Mouse (Mus musculus) cerebellum, adult 11 months (tissue): ENCODE measurements at regions not wholly inside any gene's neighbourhood (a gene's known extent, or its start where the extent isn't known, plus 50 kb on each side); places are given as distances from the start of the nearest gene placed in this dataset.

Experiments
- DNase-seq: peaks from one replicate; pipeline ENCODE4 v3.0.0; 2022

DNA sequence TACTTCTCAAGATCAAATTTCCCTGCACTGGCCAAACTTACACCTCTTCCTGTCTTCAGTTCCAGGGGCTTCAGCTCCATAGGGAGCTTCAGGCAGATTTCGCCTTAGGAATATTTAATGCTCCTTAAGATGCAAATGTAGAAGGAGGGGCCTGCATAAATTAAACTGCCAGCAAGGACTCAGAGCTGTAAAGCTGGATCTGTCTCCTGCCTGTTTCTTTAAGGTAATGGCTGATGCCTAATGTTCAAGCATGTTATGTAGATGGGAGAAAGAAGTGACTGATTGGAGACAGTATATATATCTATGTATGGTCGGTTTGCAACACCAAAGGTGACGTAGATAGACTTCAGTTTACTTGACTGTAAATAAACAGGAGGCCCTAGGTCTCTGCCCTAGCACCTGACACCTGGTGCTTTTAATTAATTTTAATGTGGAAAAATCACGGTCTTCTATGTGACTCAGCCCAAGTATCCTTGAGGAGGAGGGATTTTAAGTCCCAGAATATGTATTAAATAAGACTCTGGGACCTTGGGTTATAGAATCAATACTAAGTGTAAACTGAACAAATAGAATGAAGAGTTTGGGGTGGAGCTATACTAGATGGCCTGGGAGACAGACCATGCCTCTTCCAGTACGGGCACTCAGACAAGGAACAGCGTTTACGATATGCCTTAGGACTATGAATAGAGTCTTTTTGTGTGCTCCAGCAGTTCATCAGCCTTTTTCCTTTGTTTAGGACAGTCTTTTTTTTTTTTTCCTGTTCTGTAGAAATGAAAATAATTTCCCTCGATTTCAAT is 651.7 kb upstream of the Lmcd1 start:
- DNase-seq = no peak

DNA sequence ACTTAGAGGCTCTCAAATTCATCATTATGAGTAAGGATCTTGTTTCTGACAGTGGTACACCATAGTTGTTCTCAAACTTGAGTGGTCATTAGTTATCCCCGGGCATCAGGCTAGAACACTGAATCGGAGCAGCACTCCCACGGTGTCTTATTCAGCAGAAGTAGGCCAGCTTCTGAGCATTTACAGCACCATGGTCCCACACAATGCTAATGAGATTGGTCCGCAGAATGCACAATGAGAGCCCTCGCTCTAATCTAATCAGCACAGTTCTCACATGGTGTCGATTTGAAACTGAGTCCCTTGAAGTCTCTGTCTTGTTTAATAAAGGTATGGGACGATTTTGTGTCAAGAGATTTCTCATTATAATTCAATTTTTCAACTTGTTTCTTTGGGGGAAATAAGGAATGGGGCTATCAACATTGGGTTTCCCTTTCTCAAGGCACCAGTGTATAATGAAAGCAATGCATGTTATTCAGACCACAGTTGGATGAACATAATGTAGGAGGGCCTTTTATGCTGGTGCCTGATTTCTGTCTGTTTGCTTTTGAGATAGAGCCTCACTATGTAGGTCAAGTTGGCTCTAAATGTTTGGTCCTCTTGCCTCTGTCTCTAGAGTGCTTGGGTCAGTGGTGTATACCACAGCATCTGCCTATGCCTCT is 650.9 kb upstream of the Lmcd1 start:
- no peak for DNase-seq

DNA sequence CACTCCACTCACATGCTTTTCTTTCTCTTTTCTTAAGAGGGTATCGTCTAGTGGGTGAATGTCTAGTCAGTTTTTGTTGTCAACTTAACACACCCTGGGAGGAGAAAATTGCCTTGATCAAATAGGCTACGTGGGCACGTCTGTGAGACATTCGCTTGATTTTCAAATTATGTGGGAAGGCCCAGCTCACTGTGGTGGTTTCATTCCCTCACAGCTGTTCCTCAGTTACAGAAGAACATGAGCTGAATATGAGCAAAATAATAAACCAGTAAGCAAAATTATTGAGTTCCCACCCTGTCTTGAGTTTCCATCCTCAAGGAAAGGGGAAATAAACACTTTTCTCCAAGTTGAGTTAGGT is 650.4 kb upstream of the Lmcd1 start:
- no peak for DNase-seq

DNA sequence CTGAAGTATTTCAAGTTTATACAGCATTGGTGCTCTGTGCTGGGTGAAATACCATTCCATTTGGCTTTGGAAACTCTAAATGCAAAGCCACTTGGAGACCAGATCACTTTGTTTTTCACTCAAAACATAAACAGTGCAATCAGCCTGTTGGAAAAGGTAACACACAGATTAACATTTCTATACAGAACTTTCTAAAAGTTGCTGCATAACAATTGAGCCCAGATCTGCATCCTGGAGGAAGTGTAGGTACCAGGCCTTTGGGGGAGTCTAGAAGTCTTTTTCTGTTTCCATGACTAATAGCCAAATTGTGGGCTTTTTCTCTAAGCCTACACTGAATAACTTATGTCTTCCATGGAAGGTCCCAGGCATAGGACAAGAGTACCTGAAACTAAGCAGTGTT is 648.1 kb upstream of the Lmcd1 start:
- DNase-seq = no peak

DNA sequence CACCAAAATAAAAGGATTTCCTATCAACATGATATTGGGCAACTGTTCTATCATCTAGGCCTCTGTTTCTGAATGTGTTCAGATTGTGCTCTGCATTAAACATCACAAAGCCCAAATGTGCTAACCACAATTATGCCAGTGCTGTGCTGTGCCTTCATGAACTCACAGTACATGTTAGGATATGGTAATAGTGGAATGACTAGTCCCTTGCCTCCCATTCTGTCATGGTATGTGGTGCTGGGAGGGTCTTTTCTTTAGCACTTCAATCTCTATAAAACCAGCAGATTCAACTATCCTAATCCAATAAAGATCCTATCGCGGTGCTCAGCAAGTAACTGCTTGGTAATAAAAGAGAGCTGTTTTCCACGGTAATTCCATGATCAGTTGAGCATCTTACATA is 620.8 kb upstream of the Lmcd1 start:
- no peak for DNase-seq

DNA sequence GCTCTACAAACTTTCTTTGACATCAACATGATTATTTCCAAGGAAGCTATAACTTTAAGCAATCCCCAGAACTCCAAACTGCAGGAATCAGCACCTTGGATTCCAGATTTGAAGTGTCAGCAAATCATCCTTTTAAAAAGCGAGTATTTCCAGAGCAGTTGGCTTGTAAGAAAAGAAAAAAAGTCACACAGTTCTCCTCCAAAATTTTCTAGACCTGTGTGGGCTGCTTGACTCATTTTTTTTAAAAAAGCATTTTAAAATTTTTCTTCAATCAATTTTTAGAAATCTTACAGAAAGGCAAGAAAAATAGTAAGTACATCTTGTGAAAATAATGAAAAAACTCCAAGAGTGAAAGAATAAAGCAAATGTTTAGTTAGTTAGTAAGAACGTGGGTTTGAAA is 613.6 kb upstream of the Lmcd1 start:
- no peak for DNase-seq

DNA sequence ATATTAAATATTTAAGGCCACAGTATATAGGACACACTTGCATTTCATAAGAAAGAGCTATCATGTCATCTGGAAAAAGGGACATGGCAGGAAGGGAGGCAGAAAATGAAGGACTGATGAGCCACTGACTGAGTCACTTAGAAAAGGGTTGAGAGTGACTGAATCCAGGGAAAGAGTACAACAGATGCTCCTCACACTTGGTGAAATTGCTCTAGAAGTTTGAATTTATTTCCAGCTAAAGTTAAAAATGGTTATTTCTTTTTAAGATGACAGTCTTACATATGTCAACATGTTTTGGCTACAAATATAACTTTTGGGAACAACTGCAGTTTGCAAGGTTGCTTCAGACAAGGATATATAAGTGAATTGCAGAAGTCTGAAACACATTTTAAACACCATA is 609.0 kb upstream of the Lmcd1 start:
- no peak for DNase-seq

DNA sequence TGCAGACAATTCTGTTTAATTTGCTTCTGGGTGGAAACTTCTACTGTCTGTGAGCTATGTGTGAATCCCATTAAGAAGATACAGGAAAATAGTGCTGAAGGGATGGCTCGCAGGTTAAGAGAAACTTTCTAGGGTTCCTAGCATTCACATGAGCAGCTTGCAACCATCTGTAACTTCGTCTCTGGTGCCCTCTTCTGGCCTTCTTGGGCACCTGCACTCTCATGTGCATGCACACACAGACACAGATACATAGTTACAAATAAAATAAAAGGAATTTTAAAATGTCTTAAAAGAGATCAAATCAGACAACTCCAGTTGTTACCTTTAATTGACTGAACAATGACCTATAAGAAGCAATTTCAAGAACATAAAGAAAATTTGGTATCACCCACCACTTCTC is 588.6 kb upstream of the Lmcd1 start:
- no peak for DNase-seq

DNA sequence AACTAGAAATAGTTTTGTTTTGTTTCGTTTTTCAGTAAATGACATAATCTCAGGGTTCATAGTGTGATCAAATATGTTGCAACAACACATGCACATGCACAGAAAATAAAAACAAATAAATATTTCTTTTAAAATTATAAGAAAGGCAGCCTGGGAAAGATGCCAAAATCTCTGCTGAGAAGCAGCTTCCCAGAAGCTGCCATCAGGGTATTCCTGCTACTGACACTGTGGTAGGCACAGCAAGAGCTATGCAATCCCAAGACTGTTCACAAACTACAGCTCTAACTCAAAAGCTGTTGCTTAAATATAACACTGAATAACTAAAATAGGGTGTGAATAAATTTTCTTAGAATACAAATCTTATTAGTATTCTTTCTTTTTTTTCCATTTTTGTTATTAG is 570.7 kb upstream of the Lmcd1 start:
- no peak for DNase-seq

DNA sequence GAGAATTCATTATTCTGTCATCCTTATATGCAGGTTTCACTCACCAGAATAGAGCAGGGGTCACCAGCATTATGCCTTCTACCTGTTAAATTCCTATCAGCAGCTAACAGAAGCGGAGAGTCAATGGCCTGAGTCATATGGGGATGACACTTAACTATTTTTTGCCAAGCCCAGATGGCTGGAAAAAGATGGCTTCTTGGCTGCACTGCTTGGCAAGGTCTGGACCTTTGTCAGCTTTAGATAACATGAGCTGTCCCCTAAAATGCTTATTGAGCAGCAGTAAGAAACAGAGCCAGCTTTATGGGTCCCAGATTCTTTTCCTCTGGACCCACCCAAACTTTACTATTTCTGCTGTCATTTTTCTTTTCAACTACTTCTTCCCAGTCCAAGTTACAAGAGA is 565.3 kb upstream of the Lmcd1 start:
- DNase-seq = no peak

DNA sequence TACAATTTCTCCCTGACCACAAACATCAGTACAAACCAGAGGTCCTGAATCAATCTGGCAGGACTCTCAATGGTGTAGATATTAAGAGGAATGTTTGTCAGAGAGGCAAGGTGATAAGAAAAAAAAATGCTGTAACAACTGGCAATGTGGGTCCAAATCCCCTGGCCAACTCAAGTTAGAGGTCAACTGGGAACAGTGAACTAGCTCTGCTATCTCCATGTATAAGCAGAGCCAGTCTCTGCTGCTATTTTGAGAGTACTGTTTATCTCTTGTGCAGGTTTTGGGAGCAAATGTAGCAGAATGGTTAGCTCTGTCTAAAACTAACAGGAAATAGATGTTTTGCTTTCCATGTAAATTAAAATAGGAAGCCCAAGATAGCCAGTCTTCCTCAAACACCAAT is 547.6 kb upstream of the Lmcd1 start:
- no peak for DNase-seq

DNA sequence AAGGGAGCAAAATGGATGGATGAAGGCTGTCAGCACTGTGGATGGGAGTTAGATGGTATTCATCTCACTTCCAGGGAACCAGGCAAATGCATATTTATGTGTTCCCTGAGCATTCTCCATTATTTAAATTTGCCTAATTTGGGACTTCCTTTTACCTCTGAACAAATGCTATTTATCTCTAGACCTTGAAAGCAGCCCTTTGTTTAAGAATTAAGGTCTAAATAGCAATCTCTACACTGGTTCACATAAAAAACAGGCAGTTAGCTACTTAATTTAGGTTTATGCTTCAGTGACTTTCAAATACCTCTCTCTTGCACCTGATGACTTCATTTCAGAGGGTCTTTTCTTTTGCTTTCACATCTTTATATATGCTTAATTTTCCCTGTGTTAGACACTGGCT is 543.2 kb upstream of the Lmcd1 start:
- no peak for DNase-seq

DNA sequence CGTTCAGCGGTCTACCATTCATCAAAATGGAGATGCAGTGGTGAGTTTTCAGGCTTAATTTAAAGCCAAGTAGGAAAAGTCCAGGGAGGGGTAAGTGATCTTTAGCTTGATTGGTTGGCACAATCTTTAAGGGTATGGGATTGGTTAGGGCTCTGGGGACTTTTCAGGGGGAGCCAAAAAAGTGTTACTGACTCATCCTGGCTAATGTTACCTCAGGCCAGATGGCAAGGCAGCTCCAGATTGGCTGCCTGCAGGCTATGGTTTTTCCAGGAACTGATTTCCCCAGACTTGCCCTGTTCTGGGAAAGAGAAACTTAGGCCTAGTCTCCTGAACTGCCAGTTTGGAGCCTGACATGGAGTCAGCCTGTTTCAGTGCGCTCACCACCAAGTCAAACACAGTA is 539.6 kb upstream of the Lmcd1 start:
- DNase-seq = peak; percentile 22

DNA sequence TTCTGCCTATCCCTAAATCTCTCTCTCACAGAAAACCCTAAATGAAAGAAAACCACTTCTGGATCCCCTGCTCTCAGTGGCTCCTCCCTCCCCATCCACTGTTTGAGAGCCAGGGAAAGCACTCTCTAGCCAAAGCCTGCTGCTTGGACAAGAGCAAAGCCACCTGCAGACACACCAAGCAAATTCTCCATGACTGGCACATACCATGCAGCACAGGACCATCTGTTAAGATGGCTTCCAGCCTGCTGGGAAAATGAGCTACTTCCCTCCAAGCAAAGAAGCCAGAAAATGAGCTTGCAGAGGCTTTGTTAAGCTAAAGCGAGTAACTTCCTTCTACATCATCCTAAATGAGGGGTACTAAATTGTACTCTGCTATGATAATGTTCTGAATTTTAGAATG is 534.6 kb upstream of the Lmcd1 start:
- peak; percentile 83 for DNase-seq

DNA sequence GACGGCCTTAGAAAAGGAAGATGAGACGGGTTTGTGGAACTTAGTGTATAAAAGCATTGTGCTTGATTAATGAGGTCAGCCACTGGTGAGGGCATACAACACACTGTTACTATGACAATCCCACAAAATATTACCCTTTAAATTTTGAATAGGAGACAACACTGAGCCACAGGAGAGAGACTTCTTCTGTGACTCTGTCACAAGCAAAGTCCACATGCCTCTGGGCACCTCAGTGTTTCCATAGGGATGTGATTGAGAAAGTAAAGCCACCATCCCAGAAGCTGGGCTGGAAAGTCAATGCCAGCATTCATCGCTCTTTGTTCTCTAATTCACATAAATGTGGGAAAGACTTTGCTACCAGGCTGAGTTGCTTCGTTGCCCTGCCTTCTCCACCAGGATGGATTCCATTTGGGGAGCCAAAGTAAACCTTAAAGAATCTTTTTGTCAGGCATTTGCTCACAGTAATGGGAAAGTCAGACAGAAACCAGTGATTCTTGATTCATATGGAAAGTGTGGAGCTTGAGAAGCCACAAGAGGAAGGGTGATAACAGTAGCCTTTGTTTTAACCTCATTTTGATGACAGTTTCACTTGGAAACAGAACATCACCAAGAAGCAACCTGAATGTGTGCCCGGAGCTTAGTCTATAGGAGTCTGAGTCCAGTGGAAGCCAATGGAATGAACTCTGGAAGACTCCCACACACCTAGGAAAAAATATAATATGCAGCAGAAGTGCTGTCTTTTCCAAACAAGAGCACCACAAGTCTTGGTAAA is 491.7 kb upstream of the Lmcd1 start:
- no peak for DNase-seq

DNA sequence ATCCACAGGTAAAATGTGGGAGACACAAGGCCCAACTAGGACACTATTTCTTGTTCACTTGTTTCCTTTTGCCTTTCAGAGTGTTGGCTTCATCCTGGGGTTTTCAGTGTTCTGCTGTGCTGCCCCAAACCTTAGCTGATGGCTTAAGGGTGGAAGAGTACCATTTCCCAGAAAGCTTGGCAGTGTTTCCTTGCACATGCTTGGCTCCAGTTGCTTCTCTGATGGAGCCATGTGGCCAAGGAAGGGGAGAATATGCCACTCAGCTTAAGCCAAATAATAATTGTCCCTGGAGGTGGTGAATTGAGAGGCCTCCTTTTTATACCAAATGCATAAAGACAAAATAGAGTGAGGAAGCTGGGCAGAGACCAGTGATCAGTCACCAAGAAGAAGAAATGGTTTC is 464.9 kb upstream of the Lmcd1 start:
- no peak for DNase-seq

DNA sequence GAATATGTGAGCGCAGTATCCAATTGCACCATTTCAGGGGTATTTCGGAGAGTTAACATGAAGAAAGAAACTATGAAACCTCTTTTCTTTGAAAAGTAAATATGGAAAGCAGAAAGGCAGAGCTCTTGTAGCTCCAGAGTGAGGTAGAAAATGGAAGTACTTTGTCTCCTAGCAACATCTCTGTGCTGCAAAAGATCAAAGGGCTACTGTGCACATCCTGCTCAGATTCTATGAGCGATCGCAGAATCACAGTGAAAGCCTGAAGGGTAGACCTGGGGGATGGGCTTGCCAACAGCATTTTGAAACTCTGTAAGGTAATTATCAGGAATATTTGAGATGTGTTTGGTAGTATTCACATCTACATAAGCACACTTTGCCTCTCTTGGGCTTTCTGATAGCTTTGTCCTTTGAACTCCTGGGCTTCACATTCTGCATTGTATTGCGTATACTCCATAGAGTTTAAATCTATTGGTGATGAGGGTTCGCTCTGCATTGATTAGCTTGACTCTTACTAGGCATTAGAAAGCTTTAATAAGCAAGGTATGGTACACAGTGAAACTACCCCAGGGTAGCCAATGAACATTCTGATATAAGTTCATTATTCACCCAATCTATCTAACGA is 459.5 kb upstream of the Lmcd1 start:
- no peak for DNase-seq

DNA sequence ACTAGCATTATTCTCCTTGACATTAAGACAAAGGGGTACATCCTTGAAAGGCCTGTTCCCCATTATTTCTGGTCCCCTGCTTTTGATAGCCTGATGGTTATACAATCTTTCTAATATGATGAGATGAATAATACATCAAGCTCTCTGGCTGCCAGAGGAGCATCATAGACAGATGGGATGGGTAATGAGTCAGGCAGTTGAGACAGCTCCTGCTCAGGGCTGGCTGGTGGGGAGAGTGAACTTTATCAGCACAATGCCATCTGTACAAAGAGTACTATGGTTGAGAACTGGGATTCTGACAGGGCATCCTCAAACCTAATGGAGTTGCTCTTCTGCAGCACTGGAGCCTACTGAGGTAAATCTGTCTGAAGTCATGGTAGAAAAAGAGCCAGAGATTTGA is 458.4 kb upstream of the Lmcd1 start:
- DNase-seq = no peak

DNA sequence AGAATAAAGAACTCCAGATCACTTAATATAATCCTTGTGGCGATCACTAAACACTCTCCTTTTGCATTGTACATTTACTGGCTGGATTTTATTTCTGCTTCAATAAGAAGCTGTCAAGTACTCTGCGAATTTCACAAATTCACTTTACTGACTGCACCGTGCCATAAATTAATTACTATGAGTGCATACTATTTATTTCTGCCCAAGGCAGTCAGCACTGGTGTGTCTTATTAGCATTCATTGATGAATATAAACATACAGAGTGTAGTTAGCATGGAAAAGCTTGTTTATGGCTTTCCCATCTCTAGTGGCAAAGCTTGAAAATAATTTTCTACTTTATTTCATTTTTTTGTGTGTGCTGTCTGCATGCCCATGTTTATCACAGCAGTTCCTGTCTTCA is 453.3 kb upstream of the Lmcd1 start:
- no peak for DNase-seq

DNA sequence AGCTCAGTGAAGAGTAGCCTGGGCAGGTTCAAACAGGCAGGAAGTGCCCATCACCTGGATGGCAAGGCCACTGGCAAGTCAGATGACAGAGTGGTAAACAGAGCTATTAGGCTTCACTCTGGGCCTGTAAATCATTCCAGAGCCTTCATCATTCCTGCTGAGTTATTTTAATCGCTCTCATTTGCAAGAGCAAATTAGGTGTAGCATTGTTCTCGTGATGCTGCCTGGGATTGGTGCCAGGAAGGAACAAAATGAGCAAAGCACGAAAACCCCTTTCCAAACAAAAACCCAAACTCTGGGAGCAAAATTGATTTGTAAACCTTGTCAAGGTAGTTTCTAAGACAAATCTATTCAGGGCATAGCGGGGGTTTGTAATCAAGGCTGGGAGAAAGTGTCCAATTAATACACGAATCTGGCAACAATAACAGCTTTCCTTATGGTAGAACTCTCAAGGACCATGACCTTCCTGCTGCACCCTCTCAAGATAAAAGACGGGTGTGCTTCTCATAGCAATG is 429.2 kb upstream of the Lmcd1 start:
- DNase-seq = no peak

DNA sequence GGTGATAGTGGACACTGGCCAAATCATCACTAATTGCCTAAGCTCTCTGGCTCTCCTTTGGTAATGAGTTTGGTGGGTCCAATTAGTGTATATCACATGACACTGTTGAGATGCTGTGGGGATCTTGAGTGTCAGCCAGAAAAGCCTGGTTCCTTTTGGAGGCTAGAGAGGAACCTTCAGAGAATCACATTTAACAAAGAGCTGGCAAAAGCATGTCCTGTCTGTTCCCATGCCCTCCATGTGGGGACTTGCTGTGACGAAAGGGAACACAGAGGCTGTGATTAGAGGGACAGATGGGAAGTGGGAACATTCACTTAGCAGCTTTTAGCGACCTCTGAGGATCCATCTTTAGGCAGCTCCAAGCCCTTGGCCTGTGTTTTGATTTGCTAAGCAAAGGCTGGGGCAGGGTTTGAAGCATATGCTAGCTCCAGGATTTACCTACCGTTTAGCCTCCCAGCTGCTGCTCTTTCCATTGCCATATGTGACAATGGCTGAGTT is 407.4 kb upstream of the Lmcd1 start:
- DNase-seq = peak; percentile 71

DNA sequence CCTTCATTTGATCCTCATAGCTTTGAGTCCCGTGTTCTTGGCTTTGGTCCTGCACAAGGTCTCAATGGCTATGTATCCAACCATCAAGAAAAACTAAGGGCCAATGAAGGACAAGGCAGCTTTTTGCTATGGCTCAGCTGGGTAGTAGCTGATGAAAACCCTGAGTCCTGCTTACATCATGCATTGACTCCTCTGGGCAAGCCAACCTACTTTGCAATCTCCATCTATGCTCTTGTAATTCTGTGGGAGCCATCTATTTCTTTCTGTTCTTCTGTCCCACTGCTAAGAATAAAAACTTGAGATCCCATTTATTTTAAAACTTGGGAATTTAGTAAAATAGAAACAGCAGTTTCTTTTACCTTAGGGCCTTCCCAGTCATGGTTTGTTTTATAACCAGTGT is 391.0 kb upstream of the Lmcd1 start:
- no peak for DNase-seq

DNA sequence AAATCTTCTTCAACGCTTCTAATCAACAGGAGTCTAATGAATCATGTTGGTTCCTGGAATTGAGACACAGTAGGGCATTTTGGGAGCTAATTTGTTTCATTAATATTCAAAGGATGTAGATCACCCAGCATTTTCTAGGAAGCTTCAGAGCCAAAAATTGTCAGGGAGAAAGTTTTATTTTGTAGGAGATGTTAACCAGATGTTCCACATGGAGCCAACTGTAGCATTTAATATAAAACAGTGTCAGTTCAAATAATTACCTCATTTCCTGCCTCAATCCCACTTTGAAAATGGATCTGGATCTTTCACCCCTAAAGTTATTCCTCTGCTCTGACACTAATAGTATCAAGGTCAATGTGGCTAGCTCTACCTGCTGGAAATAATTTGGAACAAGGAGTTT is 389.6 kb upstream of the Lmcd1 start:
- no peak for DNase-seq
